Mouse (Mus musculus) heart, embryonic 14.5 days (tissue): Measurements from ENCODE around the gene Shc3. TPM values are rescaled to one million over a fixed set of nuclear protein-coding genes. Genes with fewer than 3 reads are reported as not detected.

Experiments used
- ATAC-seq: fragments of 200-750 bp; cut with Nextera tagmentation; 2 replicates; pipeline ENCODE4 v1.8.0; 2017; ENCODE audit warnings: low read depth, moderate TSS enrichment; ENCODE audit not compliant: insufficient number of reproducible peaks, insufficient read depth, low FRiP score
- H3K27ac ChIP-seq, 2 experiments: fragments of 200-500 bp in 1 of 2; fragments of 300-500 bp in 1 of 2; sonication (generic) in 1 of 2; replicated peaks in 1 of 2; 2 replicates each; pipeline ENCODE4 v1.5.1; 2012 to 2014; ENCODE audit warnings: low read depth in 2 of 2, low read length in 2 of 2, control low read depth in 1 of 2, mild to moderate bottlenecking in 1 of 2, mixed read lengths in 1 of 2; ENCODE audit not compliant: control insufficient read depth in 1 of 2, insufficient read depth in 1 of 2
- H3K27me3 ChIP-seq: fragments of 300-500 bp; sonication (generic); 2 replicates; pipeline ENCODE4 v1.6.1; 2014; ENCODE audit warnings: mild to moderate bottlenecking, low read length, control low read depth; ENCODE audit not compliant: control insufficient read depth, insufficient read depth
- H3K36me3 ChIP-seq: fragments of 300-500 bp; sonication (generic); 2 replicates; pipeline ENCODE4 v1.6.1; 2014; ENCODE audit warnings: mild to moderate bottlenecking, control low read depth, low read length, mixed read lengths; ENCODE audit not compliant: control insufficient read depth, insufficient read depth
- H3K4me1 ChIP-seq, 2 experiments: fragments of 200-500 bp in 1 of 2; fragments of 300-500 bp in 1 of 2; sonication (generic) in 1 of 2; 2 replicates each; pipeline ENCODE4 v1.6.1; 2012 to 2014; ENCODE audit warnings: low read length in 2 of 2, control low read depth in 1 of 2, mixed read lengths in 1 of 2; ENCODE audit not compliant: control insufficient read depth in 2 of 2, insufficient read depth in 2 of 2
- H3K4me2 ChIP-seq: fragments of 300-500 bp; sonication (generic); 2 replicates; pipeline ENCODE4 v1.6.1; 2014; ENCODE audit warnings: mild to moderate bottlenecking, low read length
- H3K4me3 ChIP-seq, 2 experiments: fragments of 200-500 bp in 1 of 2; fragments of 300-500 bp in 1 of 2; sonication (generic) in 1 of 2; 2 replicates each; pipeline ENCODE4 v1.5.1; 2012 to 2014; ENCODE audit warnings: low read length in 2 of 2, mild to moderate bottlenecking in 2 of 2, control low read depth in 1 of 2, low read depth in 1 of 2, moderate library complexity in 1 of 2; ENCODE audit not compliant: control insufficient read depth in 1 of 2, insufficient read depth in 1 of 2
- H3K9ac ChIP-seq: fragments of 300-500 bp; sonication (generic); 2 replicates; pipeline ENCODE4 v1.6.1; 2014; ENCODE audit warnings: mild to moderate bottlenecking, low read length
- H3K9me3 ChIP-seq: fragments of 300-500 bp; sonication (generic); 2 replicates; pipeline ENCODE4 v1.6.1; 2016; ENCODE audit warnings: low read length, control low read depth; ENCODE audit not compliant: control insufficient read depth
- WGBS: fragments of 180-500 bp; shearing (Covaris S2); extraction: QIAGEN DNeasy Blood & Tissue Kit; methylation state at CpG from one replicate; pipeline ENCODE4 v1.1.7; 2014; 5-methylcytosine and 5-hydroxymethylcytosine counted together
- polyA plus RNA-seq: library from polyadenylated mRNA; unstranded; fragments of >200 nt; fragmentation: Nextera tagmentation; extraction: Ambion mirVana; gene quantifications from 2 replicates; pipeline ENCODE4 v1.2.1, GENCODE M21; 2014

Gene Shc3
- polyA plus RNA-seq, 1 experiment from 2014 or later, result not detected

DNA sequence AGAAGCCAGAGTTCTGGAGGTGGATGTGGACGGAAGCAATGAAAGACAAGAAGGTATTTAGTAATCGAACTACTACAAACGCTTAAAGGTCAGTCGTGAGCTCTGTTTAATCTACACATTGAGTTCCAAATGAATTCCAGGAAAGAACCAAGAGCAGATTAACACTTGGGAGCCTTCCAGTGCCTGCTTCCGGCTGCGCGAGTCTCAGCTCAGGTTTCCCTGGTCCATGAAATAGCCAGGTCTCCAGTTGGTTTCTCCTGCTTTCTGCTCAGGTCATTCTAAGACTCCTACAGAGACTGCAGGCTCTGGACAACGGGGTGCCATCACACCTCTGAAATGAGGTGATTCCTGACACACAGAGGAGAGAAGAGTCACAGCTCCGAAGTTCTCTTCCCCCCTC lies 41.8 kb upstream of the Shc3 start:
- WGBS, result 14% methylated on average over 9 of the region's 9 CpGs
- peaks cover 0 to 2% of the 10 kb centered on the region in 2 experiments; a peak in 2 of 4 replicates for H3K4me1 ChIP-seq
- H3K4me2 ChIP-seq, result peak overlapping the region; percentile 45
- H3K27me3 ChIP-seq, result no peaks in the 10 kb centered on the region
- H3K9me3 ChIP-seq, result no peaks in the 10 kb centered on the region
- H3K9ac ChIP-seq, result no peak overlapping the region
- no peak for ATAC-seq
- H3K4me3 ChIP-seq, result no peak overlapping the region
- H3K27ac ChIP-seq, result no peak overlapping the region
- no peaks in the 10 kb centered on the region for H3K36me3 ChIP-seq

DNA sequence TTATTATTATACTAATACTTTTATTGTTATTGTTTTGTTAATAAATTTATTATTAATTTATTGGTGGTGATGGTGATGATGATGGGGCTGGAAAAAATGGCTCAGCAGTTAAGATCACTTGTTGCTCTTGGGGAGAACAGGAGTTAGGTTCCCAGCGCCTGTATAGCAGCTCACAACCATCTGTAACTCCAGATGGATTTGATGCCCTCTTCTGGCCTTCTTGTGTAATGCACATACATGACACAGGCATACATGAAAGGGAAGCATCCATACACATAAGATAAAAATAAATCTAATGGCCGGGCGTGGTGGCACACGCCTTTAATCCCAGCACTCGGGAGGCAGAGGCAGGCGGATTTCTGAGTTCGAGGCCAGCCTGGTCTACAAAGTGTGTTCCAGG lies 40.0 kb upstream of the Shc3 start:
- no peak for ATAC-seq
- H3K4me3 ChIP-seq, result no peak overlapping the region
- 92% methylated on average over 5 of the region's 7 CpGs for WGBS
- H3K27ac ChIP-seq, result no peak overlapping the region
- H3K36me3 ChIP-seq, result no peaks in the 10 kb centered on the region
- no peaks in the 10 kb centered on the region; a peak in 1 of 4 replicates for H3K4me1 ChIP-seq
- H3K9me3 ChIP-seq, result no peaks in the 10 kb centered on the region
- no peaks in the 10 kb centered on the region for H3K27me3 ChIP-seq
- no peak overlapping the region for H3K4me2 ChIP-seq
- H3K9ac ChIP-seq, result no peak overlapping the region

DNA sequence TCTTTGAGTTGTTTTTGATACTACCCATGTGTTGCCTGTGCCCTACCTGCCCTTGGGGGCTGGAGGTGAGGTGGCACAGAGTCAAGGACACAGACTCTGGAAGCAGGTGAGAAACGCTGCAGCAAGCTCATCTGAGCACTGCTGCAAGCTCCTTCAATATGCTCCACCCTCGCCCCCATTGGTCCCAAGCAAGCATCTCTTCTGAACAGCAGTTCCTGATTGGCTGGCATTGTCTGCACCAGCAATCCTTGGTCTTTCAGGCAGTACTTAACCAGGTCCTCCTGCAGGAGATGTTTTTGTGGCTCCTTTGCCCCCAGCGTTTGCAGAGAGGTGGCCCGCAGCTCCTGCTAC lies 34.6 kb upstream of the Shc3 start:
- Histone ChIP-seq H3K4me2 (0 out of 2 replicates have a peak overlapping the region, but pooled peaks have one; percentile 60), H3K9ac (no peak overlapping the region), H3K27me3 (no peaks in the 10 kb centered on the region), H3K4me3 (no peak overlapping the region), H3K9me3 (no peaks in the 10 kb centered on the region), H3K4me1 (peaks cover 6 to 10% of the 10 kb centered on the region in 2 experiments), H3K36me3 (no peaks in the 10 kb centered on the region), H3K27ac (no peak overlapping the region)
- no peak for ATAC-seq
- 44% methylated on average over 4 of the region's 4 CpGs for WGBS

DNA sequence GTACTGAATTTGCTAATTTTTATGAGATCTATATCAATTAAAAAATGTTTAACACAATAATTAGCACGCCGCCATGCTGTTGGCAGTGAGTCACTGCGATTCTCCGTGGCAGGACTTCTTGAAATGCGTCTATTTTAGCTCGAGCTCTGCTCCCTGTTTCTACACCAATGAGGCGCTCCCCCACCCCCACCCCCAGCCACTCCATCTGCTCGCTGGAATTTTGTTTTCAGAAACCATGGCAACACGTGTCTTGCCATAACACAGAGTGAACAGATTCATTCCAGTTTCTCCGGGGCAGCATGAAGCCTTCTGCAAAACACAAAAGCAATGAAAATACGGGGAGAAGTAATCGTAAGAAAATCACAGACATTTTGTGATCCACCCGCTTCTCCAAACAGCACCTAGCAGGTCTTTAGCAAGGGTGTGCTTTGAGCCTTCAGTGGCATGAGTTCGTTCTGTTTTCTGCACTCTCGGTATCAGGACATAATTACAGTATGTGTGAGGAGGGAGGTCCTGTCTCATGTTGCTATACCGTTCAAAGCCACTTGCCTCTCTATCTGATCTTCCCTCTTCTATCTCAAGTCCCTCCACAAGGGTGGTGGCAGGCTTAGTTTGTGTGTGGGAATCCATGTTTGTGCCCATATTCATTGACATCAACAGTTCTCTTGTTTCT lies 34.1 kb upstream of the Shc3 start:
- Histone ChIP-seq H3K27ac (no peak overlapping the region), H3K9me3 (no peaks in the 10 kb centered on the region), H3K9ac (peak overlapping the region; percentile 46; the same call in 1 of the 2 replicates), H3K4me1 (peaks cover 6 to 10% of the 10 kb centered on the region in 2 experiments), H3K4me2 (peak overlapping the region; percentile 60), H3K4me3 (peak overlapping the region; percentile 2 to 8; a peak in 2 of 4 replicates), H3K36me3 (no peaks in the 10 kb centered on the region), H3K27me3 (no peaks in the 10 kb centered on the region)
- 21% methylated on average over 16 of the region's 16 CpGs for WGBS
- no peak for ATAC-seq

DNA sequence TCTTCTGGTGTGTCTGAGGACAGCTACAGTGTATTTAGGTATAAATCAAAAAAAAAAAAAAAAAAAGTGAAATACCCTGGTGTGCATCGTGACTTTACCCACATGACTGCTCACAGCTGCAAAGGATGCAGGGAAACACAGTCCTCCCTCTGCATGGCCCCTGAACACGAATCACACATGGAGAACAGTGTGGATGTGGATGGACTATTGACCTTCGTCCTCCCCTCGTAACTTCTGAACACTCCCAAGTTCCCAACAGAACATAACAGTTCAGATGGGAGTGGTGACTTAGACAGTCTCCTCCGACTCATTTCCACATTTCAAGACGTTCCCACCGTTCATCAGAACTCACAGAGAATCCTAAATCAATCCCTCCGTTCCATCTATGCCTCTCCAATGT lies 33.5 kb upstream of the Shc3 start:
- H3K4me3 ChIP-seq, result no peak overlapping the region
- 71% methylated on average over 8 of the region's 8 CpGs for WGBS
- H3K36me3 ChIP-seq, result no peaks in the 10 kb centered on the region
- H3K27me3 ChIP-seq, result no peaks in the 10 kb centered on the region
- no peaks in the 10 kb centered on the region for H3K9me3 ChIP-seq
- H3K4me1 ChIP-seq, result peaks cover 6 to 10% of the 10 kb centered on the region in 2 experiments
- 0 out of 2 replicates have a peak overlapping the region, but pooled peaks have one; percentile 46 for H3K9ac ChIP-seq
- peak overlapping the region; percentile 60 for H3K4me2 ChIP-seq
- no peak overlapping the region for H3K27ac ChIP-seq
- ATAC-seq, result no peak

- no peak overlapping the region for H3K27ac ChIP-seq
- no peak overlapping the region for H3K4me2 ChIP-seq
- H3K4me1 ChIP-seq, result peaks cover 6 to 12% of the 10 kb centered on the region in 2 experiments
- H3K4me3 ChIP-seq, result no peak overlapping the region
- WGBS, result 86% methylated on average over 8 of the region's 8 CpGs
- H3K36me3 ChIP-seq, result no peaks in the 10 kb centered on the region
- H3K9ac ChIP-seq, result no peak overlapping the region
- no peak for ATAC-seq
- no peaks in the 10 kb centered on the region for H3K27me3 ChIP-seq
- no peaks in the 10 kb centered on the region for H3K9me3 ChIP-seq
Measured at GRCm38 (mm10) chr13:51600169-51600568, 30.9 kb upstream of the Shc3 start.

GRCm38 (mm10) chr13:51598063-51598462 lies 28.8 kb upstream of the Shc3 start:
- H3K27me3 ChIP-seq, result no peaks in the 10 kb centered on the region
- H3K9ac ChIP-seq, result no peak overlapping the region
- WGBS, result 52% methylated on average over 2 of the region's 2 CpGs
- ATAC-seq, result no peak
- no peaks in the 10 kb centered on the region for H3K36me3 ChIP-seq
- H3K27ac ChIP-seq, result no peak overlapping the region
- H3K4me1 ChIP-seq, result peaks cover 2 to 10% of the 10 kb centered on the region in 2 experiments; a peak in 1 of 4 replicates
- no peak overlapping the region for H3K4me2 ChIP-seq
- H3K4me3 ChIP-seq, result no peak overlapping the region
- H3K9me3 ChIP-seq, result no peaks in the 10 kb centered on the region

GRCm38 (mm10) chr13:51595404-51595803 lies 26.2 kb upstream of the Shc3 start:
- Histone ChIP-seq H3K36me3 (no peaks in the 10 kb centered on the region), H3K4me3 (peak overlapping the region in 1 of 2 experiments; percentile 49; a peak in 2 of 4 replicates), H3K9ac (no peak overlapping the region), H3K4me1 (peaks cover 0 to 7% of the 10 kb centered on the region in 2 experiments; a peak in 1 of 4 replicates), H3K4me2 (peak overlapping the region; percentile 97), H3K9me3 (no peaks in the 10 kb centered on the region), H3K27me3 (no peaks in the 10 kb centered on the region), H3K27ac (no peak overlapping the region)
- 54% methylated on average over 11 of the region's 11 CpGs for WGBS
- no peak for ATAC-seq
